Mouse (Mus musculus) myocyte (in vitro differentiated cells): ENCODE measurements around the gene Olfr117.
"Not testable (repeated sequence)": the region's sequence is repeated elsewhere in the genome, so short reads cannot be mapped to it uniquely, and the experiment has no call there.

Source experiments
- CEBPB ChIP-seq: IDR thresholded peaks from 2 replicates; pipeline ENCODE4 v1.6.1; 2011; ENCODE audit warnings: mild to moderate bottlenecking, moderate library complexity; ENCODE audit not compliant: poor library complexity, insufficient read depth, severe bottlenecking
- E2F4 ChIP-seq: IDR thresholded peaks from one replicate; pipeline ENCODE4 v1.6.1; 2011; ENCODE audit warnings: mild to moderate bottlenecking, control low read depth, moderate library complexity; ENCODE audit not compliant: insufficient read depth
- POLR2A ChIP-seq: IDR thresholded peaks from one replicate; pipeline ENCODE4 v1.6.1; 2011; ENCODE audit warnings: low read depth, mild to moderate bottlenecking, control low read depth, moderate library complexity; ENCODE audit not compliant: insufficient read length
- TCF12 ChIP-seq: IDR thresholded peaks from one replicate; pipeline ENCODE4 v1.6.1; 2011; ENCODE audit warnings: mild to moderate bottlenecking, control low read depth; ENCODE audit not compliant: poor library complexity, insufficient read depth, severe bottlenecking
- TCF3 ChIP-seq: IDR thresholded peaks from one replicate; pipeline ENCODE4 v1.6.1; 2011; ENCODE audit warnings: low read depth, control low read depth; ENCODE audit not compliant: insufficient read length
- USF1 ChIP-seq: IDR thresholded peaks from one replicate; pipeline ENCODE4 v1.6.1; 2011; ENCODE audit warnings: low read depth, mild to moderate bottlenecking, control low read depth, moderate library complexity

DNA sequence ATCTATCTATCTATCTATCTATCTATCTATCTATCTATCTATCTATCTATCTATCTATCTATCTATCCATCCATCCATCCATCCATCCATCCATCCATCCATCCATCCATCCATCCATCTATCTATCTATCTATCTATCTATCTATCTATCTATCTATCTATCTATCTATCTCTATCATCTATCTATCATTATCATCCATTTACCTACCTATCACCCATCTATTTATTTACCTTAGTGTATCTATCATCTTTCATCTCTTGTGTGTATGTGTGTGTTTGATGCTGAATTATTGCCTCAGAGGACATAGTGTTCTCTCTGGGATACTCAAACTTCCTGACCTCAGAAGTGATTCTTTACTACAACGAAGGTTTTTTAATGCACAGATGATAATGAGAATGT, 32.7 kb upstream of the Olfr117 start, which contains the start of gene Olfr119:
- not testable (repeated sequence) for TF ChIP-seq POLR2A, TCF12, E2F4, USF1, TCF3, CEBPB
